Mouse (Mus musculus) stomach, postnatal 0 days (tissue): ENCODE data around the gene Mgat4b.

Source experiments
- CTCF ChIP-seq: IDR thresholded peaks from 2 replicates; pipeline ENCODE4 v1.5.1; 2016; ENCODE audit warnings: antibody characterized with exemption, low read depth, mild to moderate bottlenecking, moderate library complexity
- EP300 ChIP-seq: optimal IDR thresholded peaks from 2 replicates; pipeline ENCODE3; 2016; ENCODE audit warnings: antibody characterized with exemption

DNA sequence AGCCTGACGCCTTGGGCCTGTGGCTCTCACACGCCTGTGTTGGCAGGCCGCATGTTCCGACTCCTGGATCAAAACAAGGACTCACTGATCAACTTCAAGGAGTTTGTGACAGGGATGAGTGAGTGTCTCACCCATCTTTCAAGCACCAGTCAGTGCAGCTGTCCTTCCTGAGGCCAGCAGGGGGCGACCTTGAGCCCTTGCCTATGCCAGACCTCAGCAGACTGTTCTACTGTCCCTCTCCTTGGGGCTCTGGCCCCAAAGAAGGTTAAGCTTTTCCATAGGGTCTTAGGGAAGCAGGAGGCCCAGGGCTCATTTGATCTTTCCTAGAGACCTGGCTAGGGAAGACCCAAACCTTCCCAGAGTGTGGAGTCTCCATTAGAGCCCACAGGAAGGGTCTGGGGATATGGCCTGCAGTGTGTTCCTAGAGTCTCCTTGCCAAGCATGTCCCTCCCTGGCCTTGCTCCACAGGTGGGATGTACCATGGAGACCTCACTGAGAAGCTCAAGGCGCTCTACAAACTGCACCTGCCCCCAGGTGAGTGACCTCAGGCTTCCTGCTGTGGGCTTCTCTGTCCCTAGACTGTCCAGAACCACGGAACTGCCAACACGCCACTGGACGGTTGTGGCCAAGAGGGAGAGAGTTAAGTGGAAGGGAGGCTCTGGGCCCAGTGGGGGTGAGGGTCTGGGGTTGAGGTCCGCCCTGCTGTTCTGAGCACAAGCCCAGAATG lies 48.9 kb upstream of the Mgat4b start:
- TF ChIP-seq CTCF, result peak; percentile 96
- TF ChIP-seq EP300, result no peak
